Mouse (Mus musculus) forebrain, embryonic 11.5 days (tissue): ENCODE data around the gene 1700014D04Rik. TPM values are rescaled to one million over a fixed set of nuclear protein-coding genes. Genes with fewer than 3 reads are reported as not detected.
"Not testable (repeated sequence)": the region's sequence is repeated elsewhere in the genome, so short reads cannot be mapped to it uniquely, and the experiment has no call there.

Experiments
- ATAC-seq: fragments of 200-750 bp; cut with Nextera tagmentation; replicated peaks from 2 replicates; pipeline ENCODE4 v1.8.0; 2017; ENCODE audit warnings: moderate TSS enrichment; ENCODE audit not compliant: low FRiP score
- DNase-seq: peaks from one replicate; pipeline ENCODE4 v3.0.0-alpha.2; 2017; ENCODE audit warnings: low spot score
- H3K27ac ChIP-seq: fragments of 300-500 bp; sonication (generic); 2 replicates; pipeline ENCODE4 v1.5.1; 2014; ENCODE audit warnings: low read depth, low read length
- H3K27me3 ChIP-seq: fragments of 300-500 bp; sonication (generic); 2 replicates; pipeline ENCODE4 v1.6.1; 2014; ENCODE audit warnings: mild to moderate bottlenecking, low read length, mixed read lengths; ENCODE audit not compliant: control insufficient read depth, insufficient read depth
- H3K36me3 ChIP-seq: fragments of 300-500 bp; sonication (generic); 2 replicates; pipeline ENCODE4 v1.6.1; 2014; ENCODE audit warnings: mild to moderate bottlenecking, low read length, moderate library complexity, mixed read lengths; ENCODE audit not compliant: control insufficient read depth, insufficient read depth
- H3K4me1 ChIP-seq: fragments of 300-500 bp; sonication (generic); replicated peaks from 2 replicates; pipeline ENCODE4 v1.6.1; 2014; ENCODE audit warnings: low read length, mixed read lengths; ENCODE audit not compliant: control insufficient read depth, insufficient read depth
- H3K4me2 ChIP-seq: fragments of 300-500 bp; sonication (generic); 2 replicates; pipeline ENCODE4 v1.6.1; 2014; ENCODE audit warnings: low read depth, mild to moderate bottlenecking, low read length, moderate library complexity, mixed read lengths; ENCODE audit not compliant: severe bottlenecking
- H3K4me3 ChIP-seq: fragments of 300-500 bp; sonication (generic); 2 replicates; pipeline ENCODE4 v1.5.1; 2014; ENCODE audit warnings: low read depth, low read length
- H3K9ac ChIP-seq: fragments of 300-500 bp; sonication (generic); 2 replicates; pipeline ENCODE4 v1.6.1; 2014; ENCODE audit warnings: low read length
- H3K9me3 ChIP-seq: fragments of 300-500 bp; sonication (generic); 2 replicates; pipeline ENCODE4 v1.6.1; 2016; ENCODE audit warnings: low read length, mixed read lengths; ENCODE audit not compliant: control insufficient read depth
- WGBS: fragments of 180-500 bp; shearing (Covaris S2); extraction: QIAGEN DNeasy Blood & Tissue Kit; methylation state at CpG from one replicate; pipeline ENCODE4 v1.1.7; 2014; 5-methylcytosine and 5-hydroxymethylcytosine counted together
- polyA plus RNA-seq: library from polyadenylated mRNA; unstranded; fragments of >200 nt; fragmentation: Nextera tagmentation; extraction: Ambion mirVana; gene quantifications from 2 replicates; pipeline ENCODE4 v1.2.1, GENCODE M21; 2014

1700014D04Rik gene
- polyA plus RNA-seq, 1 experiment from 2014 or later = 0.16 TPM

GRCm38 (mm10) chr13:59746164-59746563, 388 bp downstream of the 1700014D04Rik start:
- H3K36me3 ChIP-seq = no peaks in the 10 kb centered on the region
- H3K4me2 ChIP-seq = no peak overlapping the region
- no peak overlapping the region for H3K27ac ChIP-seq
- 75% methylated on average over 6 of the region's 6 CpGs for whole genome bisulfite sequencing
- no peaks in the 10 kb centered on the region for H3K9me3 ChIP-seq
- H3K4me3 ChIP-seq = no peak overlapping the region
- DNase-seq = no peak
- no peaks in the 10 kb centered on the region for H3K4me1 ChIP-seq
- ATAC-seq = no peak
- H3K27me3 ChIP-seq = no peaks in the 10 kb centered on the region
- H3K9ac ChIP-seq = no peak overlapping the region

GRCm38 (mm10) chr13:59745462-59745861, 1.1 kb downstream of the 1700014D04Rik start:
- no peaks in the 10 kb centered on the region for H3K9me3 ChIP-seq
- H3K4me1 ChIP-seq = no peaks in the 10 kb centered on the region
- no peaks in the 10 kb centered on the region for H3K27me3 ChIP-seq
- no peak for DNase-seq
- no peak overlapping the region for H3K9ac ChIP-seq
- ATAC-seq = no peak
- no peak overlapping the region for H3K27ac ChIP-seq
- WGBS = 86% methylated on average over 6 of the region's 6 CpGs
- no peaks in the 10 kb centered on the region for H3K36me3 ChIP-seq
- H3K4me3 ChIP-seq = no peak overlapping the region
- H3K4me2 ChIP-seq = no peak overlapping the region

- ATAC-seq = no peak
- 82% methylated on average over 10 of the region's 10 CpGs for WGBS
Measured at GRCm38 (mm10) chr13:59741697-59742096, 4.9 kb downstream of the 1700014D04Rik start.

GRCm38 (mm10) chr13:59741096-59741495, 5.5 kb downstream of the 1700014D04Rik start:
- ATAC-seq (no peak), DNase-seq (no peak)
- 94% methylated on average over 11 of the region's 11 CpGs for WGBS
- Histone ChIP-seq H3K4me1 (no peaks in the 10 kb centered on the region), H3K27me3 (no peaks in the 10 kb centered on the region), H3K27ac (no peak overlapping the region), H3K36me3 (no peaks in the 10 kb centered on the region), H3K9me3 (no peaks in the 10 kb centered on the region), H3K4me3 (no peak overlapping the region), H3K9ac (no peak overlapping the region), H3K4me2 (no peak overlapping the region)

More at GRCm38 (mm10) chr13:59741697-59742096, 4.9 kb downstream of the 1700014D04Rik start:
- no peaks in the 10 kb centered on the region for H3K27me3 ChIP-seq
- H3K4me2 ChIP-seq = no peak overlapping the region
- no peak for DNase-seq
- H3K4me3 ChIP-seq = no peak overlapping the region
- no peaks in the 10 kb centered on the region for H3K4me1 ChIP-seq
- no peak overlapping the region for H3K9ac ChIP-seq
- H3K36me3 ChIP-seq = no peaks in the 10 kb centered on the region
- H3K27ac ChIP-seq = no peak overlapping the region
- no peaks in the 10 kb centered on the region for H3K9me3 ChIP-seq

GRCm38 (mm10) chr13:59739397-59739796, 7.2 kb downstream of the 1700014D04Rik start:
- Histone ChIP-seq H3K4me1 (no peaks in the 10 kb centered on the region), H3K9ac (no peak overlapping the region), H3K4me2 (no peak overlapping the region), H3K27ac (no peak overlapping the region), H3K9me3 (no peaks in the 10 kb centered on the region), H3K36me3 (no peaks in the 10 kb centered on the region), H3K27me3 (no peaks in the 10 kb centered on the region), H3K4me3 (no peak overlapping the region)
- 94% methylated on average over 4 of the region's 4 CpGs for WGBS
- no peak for ATAC-seq
- DNase-seq = no peak

GRCm38 (mm10) chr13:59738455-59738854, 8.1 kb downstream of the 1700014D04Rik start:
- H3K27ac ChIP-seq = no peak overlapping the region
- no peaks in the 10 kb centered on the region for H3K27me3 ChIP-seq
- no peak overlapping the region for H3K4me2 ChIP-seq
- no peaks in the 10 kb centered on the region for H3K9me3 ChIP-seq
- DNase-seq = no peak
- H3K4me3 ChIP-seq = no peak overlapping the region
- H3K9ac ChIP-seq = no peak overlapping the region
- 83% methylated on average over 2 of the region's 2 CpGs for WGBS
- H3K4me1 ChIP-seq = no peaks in the 10 kb centered on the region
- ATAC-seq = no peak
- no peaks in the 10 kb centered on the region for H3K36me3 ChIP-seq

GRCm38 (mm10) chr13:59735190-59735589, 11.4 kb downstream of the 1700014D04Rik start:
- ATAC-seq (peak; percentile 51; the same call in 1 of the 2 replicates), DNase-seq (no peak)
- H3K36me3 ChIP-seq = no peaks in the 10 kb centered on the region
- H3K27ac ChIP-seq = no peak overlapping the region
- H3K9ac ChIP-seq = no peak overlapping the region
- H3K9me3 ChIP-seq = no peaks in the 10 kb centered on the region
- no peak overlapping the region for H3K4me2 ChIP-seq
- no peaks in the 10 kb centered on the region for H3K27me3 ChIP-seq
- H3K4me3 ChIP-seq = no peak overlapping the region
- no peaks in the 10 kb centered on the region for H3K4me1 ChIP-seq
- WGBS = 29% methylated on average over 3 of the region's 3 CpGs

- not testable (repeated sequence) for DNase-seq, H3K4me1 ChIP-seq, H3K27ac ChIP-seq, H3K27me3 ChIP-seq, H3K36me3 ChIP-seq, H3K9me3 ChIP-seq, H3K9ac ChIP-seq, ATAC-seq, H3K4me2 ChIP-seq, H3K4me3 ChIP-seq
- WGBS = 28% methylated on average over 6 of the region's 6 CpGs
Measured at GRCm38 (mm10) chr13:59734347-59734746, 12.2 kb downstream of the 1700014D04Rik start.

GRCm38 (mm10) chr13:59733936-59734335, 12.6 kb downstream of the 1700014D04Rik start:
- no peak overlapping the region for H3K27ac ChIP-seq
- no peak for ATAC-seq
- no peaks in the 10 kb centered on the region for H3K4me1 ChIP-seq
- H3K9ac ChIP-seq = no peak overlapping the region
- no peak overlapping the region for H3K4me2 ChIP-seq
- H3K9me3 ChIP-seq = no peaks in the 10 kb centered on the region
- no peaks in the 10 kb centered on the region for H3K36me3 ChIP-seq
- 92% methylated on average over 3 of the region's 4 CpGs for WGBS
- H3K27me3 ChIP-seq = no peaks in the 10 kb centered on the region
- DNase-seq = no peak
- H3K4me3 ChIP-seq = no peak overlapping the region
